11 mouse cellular contexts compared by ENCODE assay signal in genomic region chr4:100800730-100801442, GRCm38 (mm10). TPM values are rescaled to one million over a fixed set of nuclear protein-coding genes. Genes with fewer than 3 reads are reported as not detected.
DNase-seq lines count a peak whose midpoint lies in the region; ATAC-seq and TF ChIP-seq lines count a peak whose summit lies in the region.
"Had no signal": no experiment of that assay in that cellular context is flagged by ENCODE, and none has a peak within 500 bp of the region (broad histone marks: within the 10 kb centered on the region; RNA-seq: fewer than 3 reads in every experiment).

No protein-coding gene starts in this region.

- H3K9ac ChIP-seq in heart, adult 2 months (ENCODE audit: low read depth, low read length), result no peak overlapping the region
- no peak overlapping the region for H3K9ac ChIP-seq in midbrain, embryonic 14.5 days (replicated peaks; ENCODE audit: low read length)
- no peak overlapping the region for H3K9ac ChIP-seq in midbrain, embryonic 11.5 days (ENCODE audit: low read length)
- H3K9ac ChIP-seq in stomach, embryonic 15.5 days, result no peak overlapping the region
- H3K9ac ChIP-seq: limb, embryonic 12.5 days had no signal

- intact Hi-C loops in heart, adult 2 months (cut with DNase I), result no loop called here

- H3K27ac ChIP-seq in heart, adult 2 months, result no peak overlapping the region
- no peak overlapping the region for H3K27ac ChIP-seq in heart, embryonic 10.5 days
- H3K27ac ChIP-seq in midbrain, embryonic 14.5 days (replicated peaks; ENCODE audit: low read depth, low read length), result no peak overlapping the region
- H3K27ac ChIP-seq in midbrain, embryonic 11.5 days (ENCODE audit: low read depth, low read length), result no peak overlapping the region
- H3K27ac ChIP-seq in stomach, embryonic 15.5 days, result no peak overlapping the region; the same call in 1 of the 2 replicates
- H3K27ac ChIP-seq: limb, embryonic 12.5 days had no signal

- TF ChIP-seq CTCF in heart, adult 2 months (IDR thresholded peaks at IDR 0.05), result no peak

- H3K4me2 ChIP-seq in midbrain, embryonic 14.5 days (ENCODE audit: low read length), result no peak overlapping the region
- H3K4me2 ChIP-seq in midbrain, embryonic 11.5 days, result no peak overlapping the region
- H3K4me2 ChIP-seq in stomach, embryonic 15.5 days, result no peak overlapping the region
- H3K4me2 ChIP-seq: limb, embryonic 12.5 days had no signal

- ATAC-seq in midbrain, embryonic 14.5 days (ENCODE audit: low FRiP score, low TSS enrichment), result no peak
- ATAC-seq in midbrain, embryonic 11.5 days (ENCODE audit: low FRiP score), result no peak
- peak; percentile 43; the same call in 1 of the 2 replicates for ATAC-seq in stomach, embryonic 15.5 days (ENCODE audit: insufficient read depth, low FRiP score, low read depth)

- 0 out of 2 replicates have a peak, but pooled peaks cover 2% of the 10 kb centered on the region for H3K79me2 ChIP-seq in heart, adult 2 months (replicated peaks; ENCODE audit: control insufficient read depth, insufficient read depth, low read length)

- no peak for TF ChIP-seq EP300 in heart, adult 2 months (IDR thresholded peaks at IDR 0.05; ENCODE audit: insufficient read depth, low read depth, low read length)

- no peaks in the 10 kb centered on the region for H3K36me3 ChIP-seq in heart, adult 2 months (ENCODE audit: control insufficient read depth, insufficient read depth, low read length)
- H3K36me3 ChIP-seq in heart, embryonic 10.5 days, result no peaks in the 10 kb centered on the region
- H3K36me3 ChIP-seq in midbrain, embryonic 14.5 days (ENCODE audit: control insufficient read depth, insufficient read depth, low read length), result no peaks in the 10 kb centered on the region
- H3K36me3 ChIP-seq in midbrain, embryonic 11.5 days (ENCODE audit: control insufficient read depth, insufficient read depth, low read length), result no peaks in the 10 kb centered on the region
- H3K36me3 ChIP-seq in stomach, embryonic 15.5 days, result no peaks in the 10 kb centered on the region
- H3K36me3 ChIP-seq: limb, embryonic 12.5 days had no signal

- 80% methylated on average over 14 of the region's 14 CpGs for WGBS in heart, adult 2 months
- WGBS in heart, embryonic 10.5 days, result 87% methylated on average over 14 of the region's 14 CpGs
- 85% methylated on average over 14 of the region's 14 CpGs for WGBS in midbrain, embryonic 14.5 days
- 86% methylated on average over 14 of the region's 14 CpGs for whole genome bisulfite sequencing in midbrain, embryonic 11.5 days
- WGBS in stomach, embryonic 15.5 days, result 73% methylated on average over 14 of the region's 14 CpGs

- TF ChIP-seq POLR2A in heart, adult 2 months (IDR thresholded peaks at IDR 0.05; ENCODE audit: insufficient read depth, low read depth, low read length), result no peak

- no peaks in the 10 kb centered on the region for H3K9me3 ChIP-seq in heart, embryonic 10.5 days
- no peaks in the 10 kb centered on the region for H3K9me3 ChIP-seq in midbrain, embryonic 14.5 days (ENCODE audit: control insufficient read depth, low read length)
- no peaks in the 10 kb centered on the region for H3K9me3 ChIP-seq in midbrain, embryonic 11.5 days (ENCODE audit: control insufficient read depth, low read length)
- H3K9me3 ChIP-seq in stomach, embryonic 15.5 days, result no peaks in the 10 kb centered on the region
- H3K9me3 ChIP-seq: limb, embryonic 12.5 days had no signal

- no peaks in the 10 kb centered on the region for H3K27me3 ChIP-seq in heart, adult 2 months (ENCODE audit: control insufficient read depth, insufficient read depth, low read length)
- no peaks in the 10 kb centered on the region for H3K27me3 ChIP-seq in heart, embryonic 10.5 days (ENCODE audit: insufficient read depth, poor library complexity, severe bottlenecking)
- no peaks in the 10 kb centered on the region for H3K27me3 ChIP-seq in midbrain, embryonic 14.5 days (ENCODE audit: control insufficient read depth, insufficient read depth, low read length)
- H3K27me3 ChIP-seq in midbrain, embryonic 11.5 days (ENCODE audit: control insufficient read depth, insufficient read depth, low read length), result no peaks in the 10 kb centered on the region
- no peaks in the 10 kb centered on the region for H3K27me3 ChIP-seq in stomach, embryonic 15.5 days (replicated peaks)
- H3K27me3 ChIP-seq: CH12.LX; limb, embryonic 12.5 days had no signal

- no peaks in the 10 kb centered on the region for H3K4me1 ChIP-seq in heart, adult 2 months (ENCODE audit: control insufficient read depth, insufficient read depth, low read length)
- peaks cover 12% of the 10 kb centered on the region for H3K4me1 ChIP-seq in heart, embryonic 10.5 days
- peaks cover 38% of the 10 kb centered on the region for H3K4me1 ChIP-seq in midbrain, embryonic 14.5 days (ENCODE audit: control insufficient read depth, insufficient read depth, low read length)
- H3K4me1 ChIP-seq in midbrain, embryonic 11.5 days (ENCODE audit: control insufficient read depth, insufficient read depth, low read length), result peaks cover 45% of the 10 kb centered on the region
- H3K4me1 ChIP-seq in stomach, embryonic 15.5 days, result peaks cover 5% of the 10 kb centered on the region; the same call in 1 of the 2 replicates

- H3K4me3 ChIP-seq in heart, adult 2 months, result no peak overlapping the region
- no peak overlapping the region for H3K4me3 ChIP-seq in heart, embryonic 10.5 days
- no peak overlapping the region for H3K4me3 ChIP-seq in midbrain, embryonic 14.5 days (replicated peaks; ENCODE audit: low read depth, low read length)
- H3K4me3 ChIP-seq in midbrain, embryonic 11.5 days (ENCODE audit: low read depth, low read length), result no peak overlapping the region
- no peak overlapping the region for H3K4me3 ChIP-seq in stomach, embryonic 15.5 days (replicated peaks)
- H3K4me3 ChIP-seq: limb, embryonic 12.5 days had no signal

- peak; percentile 36 to 38 for DNase-seq in heart, adult 2 months
- DNase-seq in heart, embryonic 10.5 days (ENCODE audit: low spot score), result no peak
- peak; percentile 60 for DNase-seq in midbrain, embryonic 14.5 days
- DNase-seq in midbrain, embryonic 11.5 days (ENCODE audit: low spot score, missing footprints), result no peak
- peak; percentile 74 to 78 for DNase-seq in kidney, postnatal 25 days
- DNase-seq in cerebellum, postnatal 36 days, result no peak
- DNase-seq in frontal cortex, postnatal 10 days (ENCODE audit: low spot score in 2 of 2), result no peak
- DNase-seq: thymus, postnatal 14 days had no signal

RNA-seq across cellular contexts. Expression of gene Cachd1, which starts 24.4 kb away (rescaled TPM):
- total RNA-seq in heart, adult 2 months (2021), result 1 to 10 TPM; 2.0 to 3.5 TPM
- 5.1 and 6.1 TPM in 2 replicates for polyA plus RNA-seq in heart, adult 2 months (2012; rRNA removed)
- polyA plus RNA-seq in heart, embryonic 10.5 days (2016; fragmentation: Nextera tagmentation; extraction: Ambion mirVana), result 8.7 and 17.2 TPM in 2 replicates
- polyA plus RNA-seq in midbrain, embryonic 14.5 days (2014; fragmentation: Nextera tagmentation; extraction: Ambion mirVana), result 50.0 TPM in 2 replicates
- polyA plus RNA-seq in midbrain, embryonic 11.5 days (2014; fragmentation: Nextera tagmentation; extraction: Ambion mirVana), result 36.3 and 39.0 TPM in 2 replicates
- 12.7 and 13.0 TPM in 2 replicates for polyA plus RNA-seq in stomach, embryonic 15.5 days (2015; fragmentation: Nextera tagmentation; extraction: Ambion mirVana)

Comparison
In these comparisons a context has a peak if more than half of its experiments do, and no peak if none do; other contexts are left out.
1. DNase-seq: peak in heart, adult 2 months (2 of 2), midbrain, embryonic 14.5 days (single experiment) and kidney, postnatal 25 days (2 of 2); none in heart, embryonic 10.5 days (single experiment), midbrain, embryonic 11.5 days (single experiment), cerebellum, postnatal 36 days (0 of 2) and frontal cortex, postnatal 10 days (0 of 2).